Mouse (Mus musculus): ENCODE data around the gene Vil1.

Gene Vil1

DNA sequence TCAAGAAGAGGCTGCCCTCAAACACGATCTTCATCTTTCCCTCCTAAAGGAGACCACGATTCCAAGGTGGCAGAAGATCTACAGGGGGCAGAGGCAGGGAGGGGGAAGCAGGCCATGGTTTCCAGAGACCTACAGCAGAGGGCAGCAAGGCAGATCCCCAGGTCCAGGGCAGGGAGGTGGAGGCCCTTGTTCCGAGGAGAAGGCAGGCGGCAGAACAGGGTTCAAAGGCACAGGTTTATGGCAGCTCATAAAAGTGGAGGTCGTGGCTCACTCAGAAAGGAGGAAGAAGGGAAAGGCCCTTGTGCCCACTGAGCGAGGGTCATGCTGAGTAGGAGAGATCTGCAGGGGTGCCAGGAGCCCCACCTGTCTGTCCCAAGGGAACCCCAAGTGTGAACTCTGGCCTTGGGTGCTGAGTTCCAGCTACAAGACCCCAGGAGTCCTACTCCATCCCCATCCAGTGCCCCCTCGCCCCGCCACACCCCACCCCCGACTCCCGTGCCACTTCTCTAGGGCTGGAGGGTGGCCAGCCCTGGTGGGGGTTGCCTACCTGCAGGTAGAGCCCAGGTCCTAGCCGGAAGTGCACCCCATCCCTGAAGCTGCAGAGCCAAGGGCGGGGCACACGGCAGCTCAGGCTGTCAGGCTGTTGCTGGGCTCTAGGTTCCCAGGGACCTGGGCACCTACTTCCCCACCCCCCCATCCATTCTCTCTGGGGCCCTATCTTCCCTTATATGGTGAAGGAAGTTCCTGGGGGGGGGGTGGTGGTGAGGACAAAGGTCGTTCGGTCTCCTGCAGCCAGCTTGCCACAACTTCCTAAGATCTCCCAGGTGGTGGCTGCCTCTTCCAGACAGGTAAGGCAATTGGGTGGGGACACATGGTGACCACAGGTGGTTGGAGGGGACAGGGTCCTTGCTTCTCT is at the start of gene Vil1:
TSS of gene Vil1 (plus strand) at position 788 of the 916 bp plus-strand sequence.
- no peak for DNase-seq (ENCODE audit: low spot score)

DNA sequence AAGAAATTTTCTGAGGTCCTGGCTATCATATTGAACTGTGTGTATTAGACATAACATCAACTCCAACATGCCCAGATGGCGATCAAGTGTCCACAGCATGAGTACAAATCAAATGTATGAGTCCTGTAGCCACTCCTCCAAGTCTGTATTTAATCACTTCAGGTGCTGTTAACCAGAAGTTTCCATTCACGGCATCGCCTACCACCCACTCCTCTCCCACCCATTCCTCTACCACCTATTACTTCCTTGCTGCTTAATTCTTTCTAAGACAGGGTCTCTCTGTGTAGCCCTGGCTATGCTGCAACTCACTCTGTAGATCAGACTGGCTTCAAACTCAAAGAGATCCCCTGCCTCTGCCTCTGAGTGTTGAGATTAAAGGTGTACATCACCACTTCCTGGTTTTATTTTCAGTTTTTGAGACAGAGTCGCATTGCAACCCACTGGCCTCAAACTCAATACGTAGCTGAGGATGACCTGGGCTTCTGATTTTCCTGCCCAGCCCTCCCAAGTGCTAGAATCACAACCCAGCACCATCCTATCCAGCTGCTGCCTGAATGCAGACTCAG is 49.1 kb upstream of the Vil1 start:
- DNase-seq (ENCODE audit: low spot score) = no peak

DNA sequence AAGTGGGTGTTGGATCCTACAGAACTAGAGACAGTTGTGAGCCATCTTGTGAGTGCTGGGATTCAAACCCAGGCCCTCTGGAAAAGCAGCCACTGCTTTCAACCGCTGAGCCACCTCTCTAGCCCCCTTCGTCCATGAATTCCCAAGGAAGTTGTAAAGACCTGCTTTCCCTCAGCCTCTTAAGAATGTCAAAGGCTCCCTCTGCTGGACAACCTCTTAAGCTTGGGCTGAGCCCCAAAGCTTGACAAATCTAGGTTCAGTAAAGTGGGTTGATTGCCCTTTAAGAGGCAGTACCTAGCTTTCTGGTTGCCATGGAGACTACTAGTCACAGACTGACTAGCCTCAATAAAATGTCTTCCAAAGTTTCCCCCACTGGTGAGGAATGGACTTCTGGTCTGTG is 47.4 kb upstream of the Vil1 start, which contains the start of gene Catip:
TSS of gene Catip (plus strand) at position 297 of the 400 bp plus-strand sequence.
- DNase-seq (ENCODE audit: low spot score) = peak; percentile 61

DNA sequence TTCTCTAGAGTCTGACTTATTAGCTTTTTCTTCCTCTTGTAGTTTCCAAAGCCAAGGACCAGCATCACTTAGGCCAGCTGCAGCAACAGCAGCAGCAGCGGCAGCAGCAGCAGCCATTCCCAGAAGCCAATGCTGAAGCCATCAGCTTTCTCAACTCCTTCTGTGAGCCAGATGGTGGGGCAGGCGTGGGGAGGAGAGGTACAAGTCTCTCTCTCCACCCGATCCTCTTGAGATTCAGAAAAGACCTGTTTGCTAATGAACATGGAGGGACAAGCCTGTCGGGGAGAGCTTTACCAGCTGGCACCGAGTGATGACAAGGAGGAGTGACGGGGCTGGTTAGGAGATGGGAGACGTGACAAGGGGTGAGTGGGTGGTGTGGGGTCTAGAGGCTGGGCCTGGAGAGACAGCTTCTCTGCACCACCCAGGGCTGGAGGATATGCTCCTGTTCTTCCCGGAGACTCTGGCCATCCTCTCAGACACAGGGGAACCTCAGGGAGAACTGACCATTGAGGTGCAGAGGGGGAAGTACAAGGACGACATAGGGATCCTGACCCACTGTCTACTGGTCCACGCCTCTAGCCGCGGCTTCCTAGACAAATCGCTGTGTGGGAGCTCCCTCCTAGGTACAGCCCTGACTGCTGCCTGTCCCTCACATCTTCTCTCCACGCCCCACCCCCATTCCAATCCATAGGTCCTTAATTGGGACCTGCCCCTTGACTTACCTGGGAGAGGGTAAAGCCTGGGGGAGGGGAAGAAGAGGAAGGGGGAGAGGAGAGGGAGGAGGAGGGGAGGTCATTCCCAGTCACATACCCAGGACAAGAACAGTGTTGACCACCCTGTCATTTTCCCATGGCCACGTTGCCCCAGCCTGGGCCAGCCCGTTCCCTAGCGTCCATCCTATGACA is 46.6 kb upstream of the Vil1 start:
- no peak for DNase-seq (ENCODE audit: low spot score)

DNA sequence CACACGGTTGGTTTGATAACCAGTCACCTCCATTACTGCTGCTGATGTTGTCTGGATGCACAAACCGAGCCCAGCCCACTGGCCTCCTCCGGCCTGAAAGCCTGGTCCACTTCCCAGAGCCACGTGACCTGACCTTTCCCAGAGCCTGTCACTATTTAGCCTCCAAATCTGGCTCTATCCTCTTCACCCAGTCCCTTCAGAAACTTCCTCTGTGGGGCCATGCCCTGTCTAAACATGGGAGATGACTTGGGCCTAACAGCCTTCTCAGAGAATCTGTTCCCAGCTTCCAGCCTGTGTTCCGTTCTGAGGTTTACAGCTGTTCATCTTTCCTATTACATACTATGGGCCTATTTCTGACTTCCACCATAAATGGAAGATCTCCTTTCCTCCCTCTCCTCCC is 45.7 kb upstream of the Vil1 start:
- no peak for DNase-seq (ENCODE audit: low spot score)

DNA sequence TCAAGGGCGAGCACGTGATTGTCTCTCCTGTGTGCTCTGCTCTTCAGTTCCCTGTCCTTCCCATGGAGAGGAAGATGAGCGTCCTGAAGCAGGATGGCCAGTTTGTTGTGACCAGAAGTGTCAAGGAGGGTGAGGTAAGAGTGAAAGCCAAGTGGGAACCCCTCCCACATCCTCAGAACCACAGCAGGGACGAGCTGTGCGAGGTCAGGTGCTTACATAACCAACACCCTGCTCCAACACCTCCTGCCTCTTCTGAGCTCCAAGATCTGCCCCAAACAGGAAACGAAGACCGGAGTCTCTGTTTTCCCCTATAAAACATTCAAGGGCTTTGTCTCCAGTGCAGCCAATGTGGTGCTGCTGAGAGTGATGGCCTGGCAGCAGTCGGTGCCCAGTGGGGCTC is 44.9 kb upstream of the Vil1 start:
- DNase-seq (ENCODE audit: low spot score) = no peak

DNA sequence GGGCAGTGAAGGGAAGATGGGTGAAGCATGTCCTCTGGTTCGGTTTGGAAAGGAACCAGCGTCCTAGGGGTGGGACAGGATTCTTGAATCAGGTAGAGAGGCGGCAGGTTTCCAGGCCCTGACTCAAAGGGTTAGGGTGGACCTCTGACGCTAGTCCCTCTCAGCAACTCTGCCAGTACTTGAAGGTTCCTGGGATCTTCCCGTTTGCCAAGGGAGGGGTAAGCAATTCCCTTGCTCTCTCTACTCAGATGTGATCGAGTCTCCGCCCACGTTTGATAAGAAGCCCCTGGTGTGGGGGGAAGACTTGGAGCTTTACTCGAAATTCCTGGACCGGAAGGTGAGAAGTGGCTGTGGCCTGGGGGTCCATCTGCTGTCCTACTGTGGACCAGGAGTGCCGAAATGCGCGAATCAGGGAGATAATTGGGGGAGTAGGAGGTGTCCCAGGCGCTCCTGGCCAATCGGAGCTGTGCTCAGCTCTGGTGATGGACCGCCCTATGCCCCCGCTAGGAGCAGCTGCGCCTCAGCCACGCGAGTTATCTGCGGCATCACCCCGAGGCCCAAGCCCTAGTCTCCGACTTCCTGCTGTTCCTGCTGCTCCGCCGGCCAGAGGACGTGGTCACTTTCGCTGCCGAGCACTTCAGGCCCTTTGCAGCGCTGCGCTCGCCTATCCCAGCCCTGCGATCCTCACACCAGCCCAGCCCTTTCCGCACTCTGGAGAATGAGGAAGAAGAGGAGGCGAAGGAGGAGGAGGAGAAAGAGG is 41.1 kb upstream of the Vil1 start:
- DNase-seq (ENCODE audit: low spot score) = peak; percentile 45

DNA sequence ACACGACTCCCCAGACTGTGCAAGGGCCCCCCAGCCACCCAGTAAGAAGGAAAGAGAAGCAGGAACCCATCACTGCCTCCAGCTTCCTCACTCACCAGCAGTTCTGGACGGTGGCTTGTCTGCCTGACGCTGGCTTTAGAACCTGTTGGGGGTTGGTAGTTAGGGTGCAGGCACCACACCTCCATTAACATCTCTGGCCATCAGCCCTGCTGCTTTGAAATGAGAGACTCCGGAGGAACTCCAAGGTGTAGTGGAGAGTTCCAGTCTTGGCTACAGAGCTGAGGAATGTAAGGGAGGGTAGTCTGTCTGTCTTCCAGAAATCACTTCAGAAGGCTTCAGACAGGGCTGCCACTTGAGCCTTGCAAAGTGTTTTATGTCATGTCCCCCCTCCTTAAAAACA is 39.1 kb upstream of the Vil1 start:
- DNase-seq (ENCODE audit: low spot score) = no peak

DNA sequence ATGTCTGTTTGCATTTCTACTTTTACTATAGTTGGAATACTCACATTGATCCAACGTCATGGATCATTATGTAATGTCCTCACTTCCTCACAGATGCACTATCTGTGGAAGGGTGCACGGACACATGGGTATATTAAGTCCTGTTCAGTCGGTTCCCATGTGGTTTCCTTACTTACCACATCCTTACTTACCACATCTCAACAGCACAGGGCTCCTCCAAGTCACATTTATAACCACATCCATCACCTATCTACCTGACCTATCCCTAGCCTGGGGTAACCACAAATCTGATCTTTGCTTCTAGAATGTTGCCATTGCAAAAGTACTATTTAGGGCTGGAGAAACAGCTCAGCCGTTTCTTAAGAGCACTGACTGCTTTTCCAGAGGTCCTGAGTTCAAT is 35.8 kb upstream of the Vil1 start:
- no peak for DNase-seq (ENCODE audit: low spot score)

DNA sequence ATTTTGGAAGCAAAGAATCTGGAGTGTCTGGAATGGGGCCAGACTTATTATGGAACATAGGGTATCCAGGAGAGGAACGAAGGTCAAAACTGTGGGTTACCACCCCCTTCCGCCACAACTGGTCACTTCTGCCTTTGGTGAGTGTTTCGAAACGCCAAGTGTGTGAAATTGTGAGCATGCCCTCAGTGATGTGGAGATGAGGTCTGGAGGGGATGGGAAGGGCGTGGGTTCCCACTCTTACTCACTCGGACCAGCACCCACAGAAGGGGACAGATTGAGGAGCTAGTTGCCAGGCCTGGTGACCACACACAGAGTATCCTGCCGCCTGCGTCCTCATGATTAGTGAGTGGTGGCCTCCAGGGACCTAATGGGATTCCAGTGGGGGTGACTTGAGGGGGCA is 34.2 kb upstream of the Vil1 start, which contains the start of gene Slc11a1:
TSS of gene Slc11a1 (plus strand) at position 216 of the 400 bp plus-strand sequence.
- no peak for DNase-seq (ENCODE audit: low spot score)

DNA sequence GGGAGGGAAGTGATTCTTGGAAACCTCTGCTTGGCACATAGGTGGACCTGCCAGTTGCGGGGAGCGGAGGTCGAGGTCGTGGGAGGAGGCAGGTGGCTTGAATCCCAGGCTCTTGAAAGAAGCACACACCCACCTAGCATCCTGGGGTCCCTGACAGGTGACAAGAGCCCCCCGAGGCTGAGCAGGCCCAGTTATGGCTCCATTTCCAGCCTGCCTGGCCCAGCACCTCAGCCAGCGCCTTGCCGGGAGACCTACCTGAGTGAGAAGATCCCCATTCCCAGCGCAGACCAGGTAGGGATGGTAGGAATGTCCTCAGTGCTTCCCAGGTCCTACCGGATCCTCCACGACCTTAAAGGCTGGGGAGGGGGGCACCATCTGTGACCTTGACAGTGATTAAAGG is 33.6 kb upstream of the Vil1 start:
- no peak for DNase-seq (ENCODE audit: low spot score)

DNA sequence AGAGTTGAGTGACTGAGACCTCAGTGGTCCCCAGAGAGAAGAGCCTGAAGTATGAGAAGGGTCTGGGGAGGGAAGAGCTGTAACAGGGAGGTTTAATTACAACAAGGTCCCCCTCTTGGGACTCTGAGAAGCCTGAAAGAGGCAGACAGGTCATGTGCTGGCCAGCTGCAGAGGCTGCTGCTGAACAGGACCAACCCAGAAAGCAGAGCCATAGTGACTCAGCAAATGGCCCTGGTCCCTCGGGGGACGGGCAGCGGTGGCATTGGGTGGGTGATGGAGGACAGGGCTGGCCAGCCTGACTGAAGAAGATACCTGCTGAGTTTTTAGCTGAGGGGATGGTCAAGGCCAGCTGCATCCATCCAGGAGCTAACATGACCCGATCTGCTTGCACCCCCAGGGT is 32.8 kb upstream of the Vil1 start:
- DNase-seq (ENCODE audit: low spot score) = no peak

DNA sequence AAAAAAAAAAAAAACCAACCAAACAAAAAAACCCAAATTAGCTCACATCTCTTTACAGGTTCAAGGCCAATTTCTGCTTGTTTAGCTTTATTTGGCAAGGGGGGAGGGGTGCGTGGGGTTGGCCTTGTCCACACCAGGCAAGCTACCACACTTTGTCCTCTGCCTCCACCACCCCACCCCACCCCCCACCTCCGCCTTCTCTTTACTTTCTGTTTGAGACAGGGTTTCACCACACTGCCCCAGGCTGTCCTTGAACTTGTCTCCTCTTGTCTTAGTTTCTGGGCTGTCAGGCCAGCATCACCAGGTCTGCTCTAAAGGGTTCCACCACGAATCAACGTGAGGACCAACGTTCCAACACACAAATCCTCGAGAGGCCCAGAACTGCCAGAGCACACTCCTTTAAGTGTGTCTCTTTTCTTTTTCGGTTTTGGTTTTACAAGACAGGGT is 30.1 kb upstream of the Vil1 start:
- DNase-seq (ENCODE audit: low spot score) = no peak

DNA sequence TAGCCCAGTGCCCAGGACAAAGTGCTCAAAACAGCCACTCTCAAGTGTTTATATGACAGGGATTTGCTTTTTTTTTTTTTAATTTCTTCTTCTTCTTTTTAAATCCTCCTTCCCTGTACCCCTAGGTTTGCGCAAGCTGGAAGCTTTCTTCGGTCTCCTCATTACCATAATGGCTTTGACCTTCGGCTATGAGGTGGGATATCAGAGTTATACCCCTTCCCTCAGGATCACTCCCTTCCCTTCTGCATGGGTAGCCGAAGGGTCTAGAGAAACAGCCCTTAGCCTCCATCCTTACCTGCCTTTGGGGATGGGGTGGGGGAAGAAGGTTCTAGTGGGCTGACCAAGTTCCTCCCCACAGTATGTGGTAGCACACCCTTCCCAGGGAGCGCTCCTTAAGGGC is 28.7 kb upstream of the Vil1 start:
- no peak for DNase-seq (ENCODE audit: low spot score)

DNA sequence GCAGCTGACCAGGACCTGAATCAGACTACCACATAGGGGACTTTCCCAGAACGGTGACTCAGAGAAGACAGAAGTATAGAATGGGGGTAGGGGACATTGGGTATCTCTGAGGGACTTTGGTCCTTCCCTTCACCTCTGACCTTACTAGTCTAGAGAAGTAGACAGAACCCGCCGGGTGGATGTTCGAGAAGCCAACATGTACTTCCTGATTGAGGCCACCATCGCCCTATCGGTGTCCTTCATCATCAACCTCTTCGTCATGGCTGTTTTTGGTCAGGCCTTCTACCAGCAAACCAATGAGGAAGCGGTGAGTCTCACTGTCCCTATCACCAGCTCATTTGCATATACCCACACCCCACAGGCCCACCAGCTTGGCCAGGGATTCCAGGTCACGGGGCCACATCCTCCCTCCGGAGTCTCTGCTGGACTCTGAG is 27.6 kb upstream of the Vil1 start:
- no peak for DNase-seq (ENCODE audit: low spot score)

DNA sequence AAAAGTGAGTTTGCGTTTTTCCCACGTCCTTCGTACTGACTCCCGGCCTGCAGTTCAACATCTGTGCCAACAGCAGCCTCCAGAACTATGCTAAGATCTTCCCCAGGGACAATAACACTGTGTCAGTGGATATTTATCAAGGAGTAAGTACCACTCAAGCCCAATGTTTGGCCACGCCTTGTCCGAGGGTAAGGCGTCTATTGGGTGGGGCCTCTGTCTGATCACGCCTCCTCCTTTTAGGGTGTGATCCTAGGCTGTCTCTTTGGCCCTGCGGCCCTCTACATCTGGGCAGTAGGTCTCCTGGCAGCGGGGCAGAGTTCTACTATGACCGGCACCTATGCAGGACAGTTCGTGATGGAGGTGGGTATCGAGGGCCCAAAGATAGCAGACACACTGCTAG is 25.8 kb upstream of the Vil1 start:
- no peak for DNase-seq (ENCODE audit: low spot score)

DNA sequence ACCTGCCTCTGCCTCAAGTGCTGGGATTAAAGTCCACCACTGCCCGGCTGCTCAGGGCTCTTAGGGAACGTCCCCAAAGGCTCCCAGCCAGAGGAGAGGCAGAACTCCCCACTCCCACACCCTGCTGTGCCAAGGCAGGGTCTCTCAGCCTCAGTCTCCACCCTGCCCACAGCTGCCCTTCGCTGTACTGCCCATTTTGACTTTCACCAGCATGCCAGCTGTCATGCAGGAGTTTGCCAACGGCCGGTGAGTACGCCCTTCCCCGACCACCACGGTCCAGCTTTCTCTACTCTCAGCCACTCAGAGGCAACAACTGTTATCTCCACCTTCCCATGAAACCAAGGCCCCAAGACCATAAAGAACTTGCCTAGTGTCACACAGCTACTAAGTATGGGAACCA is 24.7 kb upstream of the Vil1 start:
- no peak for DNase-seq (ENCODE audit: low spot score)

DNA sequence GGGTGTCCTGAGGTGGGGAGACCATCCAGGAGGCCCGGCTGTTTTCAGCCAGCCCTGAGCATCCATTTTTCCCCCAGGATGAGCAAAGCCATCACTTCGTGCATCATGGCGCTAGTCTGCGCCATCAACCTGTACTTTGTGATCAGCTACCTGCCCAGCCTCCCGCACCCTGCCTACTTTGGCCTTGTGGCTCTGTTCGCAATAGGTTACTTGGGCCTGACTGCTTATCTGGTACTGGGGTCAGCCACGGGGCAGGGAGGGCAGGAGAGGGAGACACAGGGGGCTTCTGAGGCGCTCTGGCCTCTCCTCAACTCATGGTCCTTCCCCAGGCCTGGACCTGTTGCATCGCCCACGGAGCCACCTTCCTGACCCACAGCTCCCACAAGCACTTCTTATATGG is 24.1 kb upstream of the Vil1 start:
- no peak for DNase-seq (ENCODE audit: low spot score)

DNA sequence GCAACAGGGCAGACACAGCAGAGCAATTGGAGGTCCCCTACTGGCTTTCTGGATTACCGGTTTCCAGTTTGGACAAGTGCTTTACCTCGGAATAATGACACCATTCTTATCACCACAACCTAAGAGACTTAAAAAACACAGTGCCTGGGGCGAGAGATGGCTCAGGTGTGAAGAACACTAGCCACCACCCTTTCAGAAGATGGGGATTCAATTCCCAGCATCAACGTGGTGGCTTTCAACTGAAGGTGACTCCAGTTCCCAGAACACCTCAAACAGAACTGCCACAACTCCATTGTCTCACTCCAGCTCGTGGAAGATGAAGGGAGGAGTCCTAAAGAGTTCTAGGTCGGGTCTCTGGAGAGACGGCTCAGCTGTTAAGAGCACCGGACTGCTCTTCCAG is 23.6 kb upstream of the Vil1 start:
- no peak for DNase-seq (ENCODE audit: low spot score)

DNA sequence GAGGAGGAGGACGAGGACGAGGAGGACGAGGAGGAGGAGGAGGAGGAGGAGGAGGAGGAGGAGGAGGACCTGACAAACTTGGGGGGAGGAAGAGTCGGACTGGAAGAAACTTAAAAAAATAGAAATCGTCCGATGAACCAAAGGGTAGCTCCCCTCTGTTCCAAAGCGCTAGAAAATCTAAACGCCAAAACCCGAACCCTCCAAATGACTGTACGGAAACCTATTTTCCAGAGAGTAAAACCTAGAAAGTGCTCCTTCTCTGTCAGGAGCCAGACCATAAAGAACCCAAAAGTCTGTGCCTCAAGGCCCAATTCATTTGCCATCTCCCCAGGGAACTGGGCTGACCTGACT is 22.8 kb upstream of the Vil1 start:
- DNase-seq (ENCODE audit: low spot score) = no peak

DNA sequence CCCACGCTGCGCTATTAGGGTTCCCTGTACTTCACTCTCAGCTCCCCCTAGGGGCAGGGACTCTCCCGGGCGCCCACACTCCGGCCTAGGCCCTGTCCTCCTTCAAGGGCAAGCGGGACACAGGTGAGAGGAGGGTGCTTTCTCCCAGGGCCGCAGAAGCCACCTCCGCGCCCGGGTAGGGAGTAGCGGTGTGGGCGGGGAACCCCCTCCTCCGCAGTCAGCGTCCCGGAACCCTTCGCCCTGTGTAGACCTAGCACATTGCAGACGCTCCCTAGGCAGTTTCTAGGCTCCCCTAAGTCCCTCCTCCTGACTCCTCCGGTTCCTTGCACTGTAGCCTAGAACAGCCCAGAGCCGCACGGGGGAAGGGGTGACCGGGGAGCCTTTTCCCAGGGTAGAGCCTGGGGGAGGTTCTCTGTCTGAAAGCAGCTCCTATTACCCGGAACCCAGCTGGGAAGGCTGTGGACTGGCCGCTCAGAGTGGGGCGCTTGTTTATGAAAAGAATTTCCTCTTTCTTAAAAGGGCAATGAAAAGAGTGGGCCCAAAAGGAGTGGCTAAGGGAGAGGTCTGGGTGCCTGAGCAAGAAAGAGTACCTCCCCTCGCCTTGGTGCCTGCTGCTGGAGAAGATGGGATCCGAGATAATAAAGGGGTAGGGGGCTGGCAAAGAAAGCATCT is 22.3 kb upstream of the Vil1 start:
- DNase-seq (ENCODE audit: low spot score) = peak; percentile 92
